Mouse (Mus musculus) embryonic fibroblast, embryonic 13.5 days (primary cell): ENCODE measurements around the gene Gm20696. TPM values are rescaled to one million over a fixed set of nuclear protein-coding genes. Genes with fewer than 3 reads are reported as not detected.

Experiments
- H3K27ac ChIP-seq: 2 replicates; pipeline ENCODE4 v1.5.1; 2012; ENCODE audit warnings: low read length, control low read depth, inconsistent platforms; ENCODE audit not compliant: insufficient read depth
- H3K4me1 ChIP-seq: 2 replicates; pipeline ENCODE4 v1.6.1; 2011; ENCODE audit warnings: low read length; ENCODE audit not compliant: control insufficient read depth, insufficient read depth
- H3K4me3 ChIP-seq: 2 replicates; pipeline ENCODE4 v1.5.1; 2011; ENCODE audit warnings: mild to moderate bottlenecking, control low read depth, low read length; ENCODE audit not compliant: insufficient read depth
- CTCF ChIP-seq: IDR thresholded peaks from 2 replicates; pipeline ENCODE4 v1.5.1; 2011; ENCODE audit warnings: mild to moderate bottlenecking, control low read depth, low read length, moderate library complexity, borderline replicate concordance; ENCODE audit not compliant: insufficient read depth
- POLR2A ChIP-seq: IDR thresholded peaks from 2 replicates; pipeline ENCODE4 v1.6.1; 2011; ENCODE audit warnings: low read depth, mild to moderate bottlenecking, control low read depth, low read length, moderate library complexity
- polyA plus RNA-seq: library from polyadenylated mRNA; stranded (reverse); fragments of >200 nt; gene quantifications from 2 replicates; pipeline ENCODE4 v1.2.4, GENCODE M21; 2011; ENCODE audit warnings: low read depth; ENCODE audit not compliant: missing spikeins, insufficient read length

The Gm20696 gene
- polyA plus RNA-seq, 1 experiment = 5.2 TPM

DNA sequence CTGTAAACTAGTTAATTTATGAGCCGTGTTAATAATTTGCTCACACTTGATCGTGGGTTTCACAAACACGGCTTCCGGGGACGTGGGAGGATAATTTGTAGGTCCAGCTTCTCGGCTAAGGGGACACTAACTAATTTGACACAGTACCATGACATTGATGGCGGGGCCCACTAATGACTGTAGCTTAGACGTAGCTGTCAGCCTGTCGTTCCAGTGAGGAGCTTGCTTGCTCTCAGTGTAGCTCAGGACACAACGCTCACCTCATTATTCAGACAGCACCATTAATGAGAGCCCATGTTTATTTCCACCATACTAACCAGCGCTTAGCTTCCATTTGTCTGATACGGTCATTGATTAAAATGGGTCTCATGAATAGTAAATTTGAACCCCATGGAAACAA is 356.1 kb downstream of the Gm20696 start:
- no peak for TF ChIP-seq CTCF
- TF ChIP-seq POLR2A = no peak

DNA sequence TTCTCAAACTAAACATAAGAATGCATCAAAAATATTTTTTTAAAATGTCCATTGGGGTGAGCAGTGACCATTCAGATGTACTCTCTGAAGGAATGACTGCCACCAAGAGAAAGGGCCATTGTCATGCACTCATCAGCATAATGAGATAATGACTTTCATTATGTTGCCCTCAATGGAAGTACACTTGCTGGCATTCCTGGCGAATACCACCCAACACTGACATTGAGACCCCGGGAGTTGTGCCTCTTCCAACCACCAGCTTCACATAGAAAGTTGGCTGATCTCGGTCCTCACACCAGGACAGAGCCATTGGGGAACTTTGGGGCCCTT is 356.5 kb downstream of the Gm20696 start:
- Histone ChIP-seq H3K4me3 (no peak overlapping the region), H3K4me1 (no peaks in the 10 kb centered on the region), H3K27ac (no peak overlapping the region)
- TF ChIP-seq CTCF (no peak), POLR2A (no peak)

More for the DNA sequence above, 356.1 kb downstream of the Gm20696 start:
- H3K4me3 ChIP-seq = no peak overlapping the region
- no peak overlapping the region for H3K27ac ChIP-seq
- no peaks in the 10 kb centered on the region for H3K4me1 ChIP-seq

DNA sequence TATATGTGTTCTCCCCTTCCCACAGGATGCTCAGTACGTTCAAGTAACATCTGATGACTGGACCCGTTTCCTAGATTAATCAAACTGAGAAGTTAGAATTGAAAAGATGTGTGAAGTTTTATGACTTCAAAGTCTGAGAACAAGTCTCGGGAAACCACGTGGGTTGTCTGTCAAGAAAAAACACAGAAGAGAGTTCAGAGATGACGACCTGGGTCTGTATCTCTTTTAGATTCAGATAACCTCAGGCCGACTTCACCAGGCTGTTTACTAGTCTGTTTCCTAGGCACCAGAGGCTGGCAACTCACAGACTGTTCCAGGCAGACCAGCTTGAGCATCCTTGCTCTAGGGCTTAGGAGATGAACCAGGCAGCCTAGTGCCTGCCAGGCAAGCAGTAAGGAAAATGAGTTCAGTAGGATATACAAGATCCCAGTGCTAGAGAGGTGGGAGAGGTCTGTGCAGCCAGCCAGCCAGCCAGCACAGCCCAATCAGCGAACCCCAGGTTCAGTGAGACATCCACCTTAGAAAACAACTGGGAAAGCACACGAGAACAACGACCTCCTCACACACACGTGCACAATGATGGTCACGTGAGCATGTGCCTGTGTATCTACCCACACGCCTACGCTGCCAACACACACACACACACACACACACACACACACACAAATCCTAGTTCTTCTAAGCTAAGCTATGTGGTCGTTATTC is 357.0 kb downstream of the Gm20696 start:
- H3K4me3 ChIP-seq = no peak overlapping the region
- TF ChIP-seq POLR2A (no peak), CTCF (no peak)
- H3K27ac ChIP-seq = no peak overlapping the region
- H3K4me1 ChIP-seq = no peaks in the 10 kb centered on the region

DNA sequence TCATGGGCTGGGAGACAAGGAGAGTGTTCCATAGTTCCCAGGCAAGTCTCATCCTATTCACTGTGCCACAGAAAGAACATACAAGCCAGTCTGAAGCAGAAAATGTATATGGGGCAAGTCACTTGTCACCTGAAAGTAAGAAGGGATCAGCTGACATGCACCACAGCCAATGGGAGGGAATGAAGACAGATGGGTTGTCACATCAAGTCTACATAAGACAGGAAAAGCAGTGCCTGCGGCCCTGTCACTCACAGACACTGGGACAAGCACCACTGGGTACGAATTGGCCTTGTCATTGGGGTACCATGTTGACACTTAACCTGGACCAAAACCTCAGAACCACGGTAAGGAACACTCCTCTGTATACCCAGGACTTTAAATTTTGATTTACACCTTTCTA is 360.8 kb downstream of the Gm20696 start:
- Histone ChIP-seq H3K4me3 (no peak overlapping the region), H3K4me1 (no peaks in the 10 kb centered on the region), H3K27ac (no peak overlapping the region)
- TF ChIP-seq POLR2A = no peak
- TF ChIP-seq CTCF = no peak

DNA sequence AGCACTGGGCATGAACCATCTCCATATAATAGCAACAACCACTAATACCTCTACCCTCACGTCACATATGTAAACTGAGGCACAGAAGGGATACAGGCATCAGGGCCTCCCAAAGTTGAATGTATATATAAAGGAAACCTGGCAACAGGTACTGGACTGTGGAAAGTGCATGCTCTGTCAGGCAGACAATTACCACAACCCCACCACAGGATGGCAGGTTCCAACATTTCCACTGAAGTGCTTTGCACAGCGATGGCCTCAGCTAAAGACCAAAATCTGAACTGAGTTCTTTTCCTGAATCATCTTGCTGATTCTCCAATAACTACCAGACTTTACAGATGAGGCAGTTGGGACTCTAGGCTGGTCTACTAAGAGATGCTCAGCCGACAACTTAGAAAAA is 361.4 kb downstream of the Gm20696 start:
- Histone ChIP-seq H3K4me1 (no peaks in the 10 kb centered on the region), H3K27ac (no peak overlapping the region), H3K4me3 (no peak overlapping the region)
- TF ChIP-seq CTCF (no peak), POLR2A (no peak)

DNA sequence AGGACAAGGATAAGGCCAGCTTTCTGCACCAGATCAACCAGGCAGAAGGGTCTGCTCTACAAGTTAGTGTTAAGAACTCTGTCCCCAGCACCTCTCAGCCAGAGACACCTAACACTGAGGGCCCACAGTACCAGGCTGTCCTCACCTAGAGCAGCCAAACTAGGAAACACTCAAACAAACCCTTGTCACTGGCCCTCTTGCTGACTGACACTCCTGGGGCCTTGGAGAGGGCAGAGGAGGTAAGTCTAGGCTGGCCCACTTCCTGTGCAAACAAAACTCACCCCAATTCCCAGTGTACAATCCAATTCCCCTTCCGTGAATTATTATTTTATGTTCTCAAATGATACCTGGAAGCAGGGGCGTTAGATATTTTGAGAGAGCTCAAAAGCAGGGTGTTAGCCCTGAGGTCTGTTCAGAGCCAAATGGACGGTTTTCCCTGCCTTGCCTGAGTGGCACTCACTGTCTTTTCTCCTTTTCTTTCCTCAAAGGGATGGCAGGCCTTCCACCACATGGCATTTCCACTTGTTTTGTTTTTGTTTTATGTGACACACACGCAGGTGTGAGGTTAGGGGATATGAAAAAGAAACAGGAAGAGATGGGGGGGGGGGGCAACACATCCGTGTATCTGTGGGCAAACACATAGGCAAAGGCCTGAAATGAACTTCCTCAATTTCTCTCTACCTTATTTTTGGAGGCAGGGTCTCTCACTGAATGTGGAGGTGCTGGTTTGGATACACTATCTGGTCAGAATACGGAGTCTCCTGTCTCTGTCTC is 363.7 kb downstream of the Gm20696 start:
- TF ChIP-seq CTCF (no peak), POLR2A (no peak)
- no peaks in the 10 kb centered on the region for H3K4me1 ChIP-seq
- H3K27ac ChIP-seq = no peak overlapping the region
- H3K4me3 ChIP-seq = no peak overlapping the region

DNA sequence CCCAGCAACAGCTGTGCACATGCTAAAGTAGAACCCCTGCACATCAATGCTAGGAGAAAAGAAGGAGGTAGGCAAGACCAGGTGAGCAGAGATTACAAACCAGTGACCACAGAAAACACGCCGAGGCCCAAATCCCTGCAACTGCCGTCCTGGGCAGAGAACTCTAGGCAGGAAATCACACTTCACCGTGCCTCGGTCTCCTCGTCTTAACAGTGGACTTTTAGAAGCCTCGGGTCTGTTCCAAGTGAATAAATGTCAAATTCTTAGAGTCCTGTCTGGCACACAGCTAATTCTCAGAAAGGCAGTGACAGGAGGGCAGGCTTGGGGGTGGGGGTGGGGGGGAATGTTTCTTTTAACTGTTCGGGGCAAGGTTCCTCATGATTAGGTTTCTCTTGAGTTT is 364.7 kb downstream of the Gm20696 start:
- Histone ChIP-seq H3K4me3 (no peak overlapping the region), H3K4me1 (no peaks in the 10 kb centered on the region), H3K27ac (no peak overlapping the region)
- TF ChIP-seq POLR2A (no peak), CTCF (no peak)

DNA sequence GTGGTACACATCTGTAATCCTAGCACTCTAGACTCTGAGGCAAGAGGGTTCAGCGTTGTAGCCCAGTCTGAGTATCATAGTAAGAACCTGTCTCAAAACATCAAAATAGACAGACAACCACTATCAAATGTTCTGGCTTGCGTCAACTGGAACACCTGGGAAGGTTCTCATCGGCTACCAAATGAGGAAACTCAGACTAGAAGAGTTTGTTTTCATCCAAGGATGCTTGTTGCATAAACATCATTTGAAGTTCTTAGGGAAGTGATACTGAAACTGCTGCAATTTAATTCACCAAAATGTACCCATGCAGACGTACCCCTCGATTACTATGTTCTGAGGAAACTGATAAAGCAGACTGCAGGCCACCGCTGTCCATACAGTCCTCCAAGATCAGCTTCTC is 366.4 kb downstream of the Gm20696 start:
- Histone ChIP-seq H3K27ac (no peak overlapping the region), H3K4me1 (no peaks in the 10 kb centered on the region), H3K4me3 (no peak overlapping the region)
- TF ChIP-seq CTCF (no peak), POLR2A (no peak)

DNA sequence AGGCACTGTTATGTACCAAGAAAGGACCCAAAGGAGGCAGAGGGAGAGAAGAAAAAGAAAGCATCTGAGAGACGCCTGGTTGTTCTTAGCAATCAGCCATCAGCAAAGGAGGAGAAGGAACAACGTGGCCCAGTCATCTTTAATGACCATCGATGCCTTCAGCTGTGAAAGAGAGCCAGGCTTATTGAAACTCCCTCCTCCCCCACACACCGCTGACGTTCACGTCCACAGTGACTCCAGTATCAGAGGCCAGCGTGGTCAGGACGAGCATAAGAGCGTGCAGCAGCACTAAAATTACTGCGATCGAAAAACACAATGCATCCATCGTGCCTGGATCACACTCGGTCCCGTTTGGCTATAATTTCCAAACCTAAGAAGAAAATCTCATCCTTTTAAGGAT is 367.4 kb downstream of the Gm20696 start:
- Histone ChIP-seq H3K4me1 (no peaks in the 10 kb centered on the region), H3K4me3 (no peak overlapping the region), H3K27ac (no peak overlapping the region)
- TF ChIP-seq CTCF (no peak), POLR2A (no peak)

DNA sequence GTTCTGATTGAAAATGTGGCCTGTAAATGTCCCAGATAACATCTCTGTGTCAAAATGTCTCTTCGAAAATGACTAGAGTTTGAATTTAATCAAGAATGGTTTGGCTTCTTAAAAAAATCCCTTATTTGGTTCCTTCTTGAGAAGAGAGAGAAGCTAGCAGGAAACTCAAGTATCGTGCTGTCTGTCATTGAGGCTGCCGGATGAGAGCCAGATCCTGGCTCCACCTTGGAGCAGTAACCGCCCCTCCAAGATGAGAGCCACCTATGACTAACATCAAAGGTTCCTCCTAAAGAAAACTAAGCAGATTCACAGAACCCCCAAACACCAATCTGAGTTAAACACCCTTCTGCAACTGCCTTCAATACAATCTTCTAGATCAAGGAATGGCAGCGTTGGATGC is 369.1 kb downstream of the Gm20696 start:
- H3K4me1 ChIP-seq = no peaks in the 10 kb centered on the region
- TF ChIP-seq CTCF = no peak
- no peak for TF ChIP-seq POLR2A

More for the DNA sequence above, 369.1 kb downstream of the Gm20696 start:
- H3K27ac ChIP-seq = no peak overlapping the region
- H3K4me3 ChIP-seq = no peak overlapping the region
